Mouse (Mus musculus) kidney, postnatal 0 days (tissue): ENCODE measurements around the gene Acsl5. TPM values are rescaled to one million over a fixed set of nuclear protein-coding genes. Genes with fewer than 3 reads are reported as not detected.

ENCODE experiments used
- ATAC-seq: fragments of 200-750 bp; cut with Nextera tagmentation; replicated peaks from 2 replicates; pipeline ENCODE4 v1.8.0; 2017; ENCODE audit warnings: low read depth, moderate number of reproducible peaks, moderate TSS enrichment, moderate library complexity; ENCODE audit not compliant: low FRiP score
- DNase-seq: peaks from one replicate; pipeline ENCODE4 v3.0.0-alpha.2; 2016; ENCODE audit warnings: low spot score
- H3K27ac ChIP-seq: fragments of 300-500 bp; sonication (generic); 2 replicates; pipeline ENCODE4 v1.5.1; 2014; ENCODE audit warnings: mild to moderate bottlenecking
- H3K27me3 ChIP-seq: fragments of 300-500 bp; sonication (generic); 2 replicates; pipeline ENCODE4 v1.6.1; 2014; ENCODE audit warnings: low read length, mixed read lengths; ENCODE audit not compliant: insufficient read depth
- H3K36me3 ChIP-seq: fragments of 300-500 bp; sonication (generic); 2 replicates; pipeline ENCODE4 v1.6.1; 2014; ENCODE audit warnings: low read length, mixed read lengths; ENCODE audit not compliant: insufficient read depth
- H3K4me1 ChIP-seq: fragments of 300-500 bp; sonication (generic); replicated peaks from 2 replicates; pipeline ENCODE4 v1.6.1; 2014; ENCODE audit warnings: antibody characterized with exemption, low read length, mixed read lengths; ENCODE audit not compliant: insufficient read depth
- H3K4me2 ChIP-seq: fragments of 300-500 bp; sonication (generic); 2 replicates; pipeline ENCODE4 v1.6.1; 2014; ENCODE audit warnings: mild to moderate bottlenecking, low read length, moderate library complexity, mixed read lengths
- H3K4me3 ChIP-seq: fragments of 300-500 bp; sonication (generic); replicated peaks from 2 replicates; pipeline ENCODE4 v1.5.1; 2014; ENCODE audit warnings: low read depth, low read length
- H3K9ac ChIP-seq: fragments of 300-500 bp; sonication (generic); 2 replicates; pipeline ENCODE4 v1.6.1; 2014; ENCODE audit warnings: low read depth, low read length
- H3K9me3 ChIP-seq: fragments of 300-500 bp; sonication (generic); replicated peaks from 2 replicates; pipeline ENCODE4 v1.6.1; 2016; ENCODE audit warnings: low read length, inconsistent platforms, mixed read lengths
- CTCF ChIP-seq: IDR thresholded peaks from 2 replicates; pipeline ENCODE4 v1.5.1; 2016; ENCODE audit warnings: antibody characterized with exemption, low read depth, mild to moderate bottlenecking, moderate library complexity
- WGBS: fragments of 180-500 bp; shearing (Covaris S2); extraction: QIAGEN DNeasy Blood & Tissue Kit; methylation state at CpG from one replicate; pipeline ENCODE4 v1.1.7; 2014; 5-methylcytosine and 5-hydroxymethylcytosine counted together
- polyA plus RNA-seq: library from polyadenylated mRNA; unstranded; fragments of >200 nt; fragmentation: Nextera tagmentation; extraction: Ambion mirVana; gene quantifications from 2 replicates; pipeline ENCODE4 v1.2.1, GENCODE M21; 2015

Gene Acsl5
- polyA plus RNA-seq, 1 experiment from 2014 or later: 60.6 TPM

DNA sequence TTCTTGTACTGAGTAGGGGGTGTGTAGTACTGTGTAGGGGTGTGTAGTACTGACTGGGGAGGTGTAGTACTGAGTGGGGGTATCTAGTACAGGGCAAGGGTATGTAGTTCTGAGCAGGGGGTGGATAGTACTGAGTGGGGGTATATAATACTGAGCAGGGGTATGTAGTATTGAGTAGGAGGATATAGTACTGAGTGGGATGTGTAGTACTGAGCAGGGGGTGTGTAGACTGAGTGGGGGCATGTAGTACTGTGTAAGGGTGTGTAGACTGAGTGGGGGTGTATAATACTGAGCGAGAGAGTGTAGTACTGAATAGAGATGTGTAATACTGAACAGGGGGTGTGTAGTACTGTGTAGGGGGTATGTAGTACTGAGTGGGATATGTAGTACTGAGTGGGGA, 40.0 kb upstream of the Acsl5 start:
- ATAC-seq: no peak
- no peak for DNase-seq
- no peak overlapping the region for H3K27ac ChIP-seq
- no peaks in the 10 kb centered on the region for H3K27me3 ChIP-seq
- 89% methylated on average over 1 of the region's 1 CpGs for WGBS
- no peaks in the 10 kb centered on the region for H3K36me3 ChIP-seq
- no peak overlapping the region for H3K9ac ChIP-seq
- H3K4me2 ChIP-seq: no peak overlapping the region
- no peak overlapping the region for H3K4me3 ChIP-seq
- no peaks in the 10 kb centered on the region for H3K9me3 ChIP-seq
- no peaks in the 10 kb centered on the region for H3K4me1 ChIP-seq
- no peak for TF ChIP-seq CTCF

DNA sequence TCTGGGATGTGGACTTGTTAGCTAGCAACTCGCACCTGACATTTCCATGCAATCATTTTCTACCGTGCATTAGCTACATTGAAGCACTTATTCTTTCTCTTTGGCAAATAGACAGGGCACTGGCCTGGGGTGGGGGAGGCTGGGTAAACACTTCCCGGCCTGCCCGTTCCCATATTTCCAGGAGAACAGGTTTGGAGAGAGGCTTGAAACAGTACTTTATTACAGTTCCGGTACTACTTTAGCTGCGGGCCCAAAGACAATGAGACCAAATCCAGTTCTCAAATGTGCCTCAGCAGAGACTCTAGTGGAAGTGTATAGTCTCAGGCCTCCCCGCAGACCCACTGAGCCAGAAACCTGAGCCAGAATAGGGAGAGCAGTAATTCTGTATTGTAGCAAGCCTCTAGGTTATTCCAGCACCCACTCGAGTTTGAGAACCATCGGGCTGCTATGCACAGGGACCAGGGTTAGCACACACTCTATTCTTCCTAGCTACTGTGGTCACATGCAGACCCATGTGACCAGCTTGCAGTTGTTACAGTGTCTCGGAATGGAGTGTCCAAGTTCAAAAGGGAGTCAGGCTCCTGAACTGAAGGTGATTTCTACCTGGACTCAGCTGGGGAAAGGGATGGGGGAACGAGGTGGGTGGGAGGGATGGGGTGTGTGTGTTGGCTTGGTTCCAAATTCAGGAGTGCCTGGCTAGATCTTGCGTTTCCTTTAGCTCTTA, 38.0 kb upstream of the Acsl5 start:
- H3K4me3 ChIP-seq: no peak overlapping the region
- no peaks in the 10 kb centered on the region; the same call in 1 of the 2 replicates for H3K4me1 ChIP-seq
- H3K27me3 ChIP-seq: no peaks in the 10 kb centered on the region
- no peak for TF ChIP-seq CTCF
- 58% methylated on average over 12 of the region's 12 CpGs for WGBS
- no peaks in the 10 kb centered on the region for H3K9me3 ChIP-seq
- ATAC-seq (no peak), DNase-seq (no peak)
- H3K36me3 ChIP-seq: no peaks in the 10 kb centered on the region
- no peak overlapping the region for H3K27ac ChIP-seq
- H3K4me2 ChIP-seq: no peak overlapping the region
- H3K9ac ChIP-seq: no peak overlapping the region

DNA sequence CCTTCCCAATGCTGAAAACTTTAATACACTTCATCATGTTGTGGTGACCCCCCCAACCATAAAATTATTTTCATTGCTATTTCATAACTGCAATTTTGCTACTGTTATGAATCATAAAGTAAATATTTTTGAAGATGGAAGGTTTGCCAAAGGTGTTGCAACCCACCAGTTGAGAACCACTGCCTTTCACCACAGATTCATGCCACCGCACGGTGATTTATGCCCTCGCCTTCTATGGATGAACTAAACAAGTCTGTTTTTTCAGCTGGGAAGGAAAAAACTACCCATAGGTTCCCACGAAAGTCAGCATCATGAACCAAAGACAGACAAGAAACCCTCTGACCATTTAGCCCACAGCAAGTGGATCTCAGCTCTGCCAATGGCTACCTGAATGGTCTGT, 34.9 kb upstream of the Acsl5 start:
- H3K4me3 ChIP-seq: no peak overlapping the region
- H3K27me3 ChIP-seq: no peaks in the 10 kb centered on the region
- H3K9ac ChIP-seq: no peak overlapping the region
- no peak for TF ChIP-seq CTCF
- no peak overlapping the region for H3K4me2 ChIP-seq
- 0 out of 2 replicates have a peak overlapping the region, but pooled peaks have one; percentile 20 for H3K27ac ChIP-seq
- no peaks in the 10 kb centered on the region; the same call in 1 of the 2 replicates for H3K4me1 ChIP-seq
- ATAC-seq (no peak), DNase-seq (no peak)
- WGBS: 74% methylated on average over 4 of the region's 4 CpGs
- H3K9me3 ChIP-seq: no peaks in the 10 kb centered on the region
- H3K36me3 ChIP-seq: no peaks in the 10 kb centered on the region

DNA sequence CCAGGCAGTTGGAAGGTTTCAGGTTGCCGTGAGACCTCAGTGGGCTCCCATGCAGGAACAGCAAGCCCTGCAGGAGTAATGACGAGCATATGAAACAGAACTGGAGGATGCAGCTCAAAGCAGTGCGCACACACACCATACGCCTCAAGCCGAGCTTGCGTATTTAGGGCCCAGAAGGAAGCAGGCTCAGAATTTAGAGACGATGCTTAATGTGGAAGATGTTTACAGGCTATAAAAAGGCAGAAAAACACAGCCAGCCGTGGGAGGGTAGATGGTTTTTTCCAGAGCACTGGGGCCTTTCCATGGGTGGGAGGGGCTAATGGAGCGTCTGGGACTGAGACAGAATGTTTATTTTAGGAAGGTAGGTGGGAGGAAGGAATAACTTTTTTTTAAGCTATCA, 34.4 kb upstream of the Acsl5 start:
- Histone ChIP-seq H3K9ac (no peak overlapping the region), H3K4me1 (no peaks in the 10 kb centered on the region; the same call in 1 of the 2 replicates), H3K4me2 (no peak overlapping the region), H3K27me3 (no peaks in the 10 kb centered on the region), H3K4me3 (no peak overlapping the region), H3K27ac (peak overlapping the region; percentile 20; the same call in 1 of the 2 replicates), H3K9me3 (no peaks in the 10 kb centered on the region), H3K36me3 (no peaks in the 10 kb centered on the region)
- TF ChIP-seq CTCF: no peak
- 36% methylated on average over 9 of the region's 9 CpGs for WGBS
- peak; percentile 50 for DNase-seq
- no peak for ATAC-seq

DNA sequence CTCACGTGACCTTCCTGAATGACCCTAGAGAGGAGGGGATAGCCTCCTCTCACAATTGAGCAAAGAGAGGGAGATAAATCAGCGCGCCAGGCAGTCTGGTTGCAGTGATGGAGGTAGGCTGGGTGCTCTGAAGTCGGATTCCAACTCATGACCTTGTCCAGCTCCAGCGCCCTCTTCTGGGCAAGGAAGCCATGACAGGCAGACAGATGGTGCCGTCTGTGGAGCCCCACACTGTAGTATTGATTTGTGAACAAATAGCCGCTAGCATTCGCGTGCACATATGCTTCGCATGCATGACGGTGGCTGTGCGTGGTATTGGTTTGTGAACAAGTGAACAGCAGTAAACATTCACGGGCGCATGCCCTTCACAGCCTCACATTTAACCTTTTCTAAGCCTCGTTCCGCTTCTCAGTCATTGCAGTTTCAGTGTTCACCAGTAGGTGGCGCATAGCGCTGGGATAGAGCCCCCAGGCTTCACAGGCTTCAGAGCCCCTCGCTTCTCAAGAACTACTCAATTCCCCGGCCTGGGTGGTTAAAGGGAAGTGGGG, 33.5 kb upstream of the Acsl5 start:
- H3K4me2 ChIP-seq: peak overlapping the region; percentile 54
- peak overlapping the region; percentile 40; the same call in 1 of the 2 replicates for H3K27ac ChIP-seq
- H3K27me3 ChIP-seq: no peaks in the 10 kb centered on the region
- DNase-seq (peak; percentile 89), ATAC-seq (peak; percentile 62)
- WGBS: 5% methylated on average over 20 of the region's 20 CpGs
- H3K4me3 ChIP-seq: peak overlapping the region; percentile 24
- no peaks in the 10 kb centered on the region for H3K9me3 ChIP-seq
- no peaks in the 10 kb centered on the region; the same call in 1 of the 2 replicates for H3K4me1 ChIP-seq
- H3K36me3 ChIP-seq: no peaks in the 10 kb centered on the region
- TF ChIP-seq CTCF: peak; percentile 90
- H3K9ac ChIP-seq: 0 out of 2 replicates have a peak overlapping the region, but pooled peaks have one; percentile 31

DNA sequence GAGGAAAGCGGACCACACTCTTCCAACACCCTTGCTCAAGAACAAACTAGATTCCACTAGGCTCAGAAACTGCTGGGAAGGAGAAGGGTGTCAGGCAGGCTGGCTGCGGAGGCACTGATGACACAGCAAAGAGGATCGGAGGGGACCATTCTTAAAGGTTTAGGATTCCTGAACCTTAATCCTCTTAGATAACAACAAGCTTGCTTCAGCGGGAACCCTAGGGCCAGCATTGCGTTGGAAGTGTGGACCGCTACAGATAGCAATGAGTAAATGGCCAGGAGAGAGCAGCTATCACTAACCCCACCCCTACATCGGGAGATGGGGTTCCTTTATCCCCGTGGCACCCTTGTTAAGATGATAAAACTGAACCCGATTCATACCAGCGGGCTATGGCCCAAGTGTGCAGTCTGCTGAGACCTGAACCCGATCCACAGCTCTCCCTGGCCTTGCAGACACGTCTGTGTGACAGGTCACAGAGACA, 33.0 kb upstream of the Acsl5 start:
- 27% methylated on average over 12 of the region's 12 CpGs for WGBS
- DNase-seq: no peak
- H3K4me2 ChIP-seq: peak overlapping the region; percentile 54
- H3K4me3 ChIP-seq: peak overlapping the region; percentile 24
- 0 out of 2 replicates have a peak overlapping the region, but pooled peaks have one; percentile 31 for H3K9ac ChIP-seq
- H3K9me3 ChIP-seq: no peaks in the 10 kb centered on the region
- peak overlapping the region; percentile 40; the same call in 1 of the 2 replicates for H3K27ac ChIP-seq
- ATAC-seq: peak; percentile 15; the same call in 1 of the 2 replicates
- no peak for TF ChIP-seq CTCF
- H3K36me3 ChIP-seq: no peaks in the 10 kb centered on the region
- no peaks in the 10 kb centered on the region for H3K27me3 ChIP-seq
- H3K4me1 ChIP-seq: no peaks in the 10 kb centered on the region; the same call in 1 of the 2 replicates
